Comparison of ENCODE assay signal across 8 mouse cellular contexts in the genomic region with DNA sequence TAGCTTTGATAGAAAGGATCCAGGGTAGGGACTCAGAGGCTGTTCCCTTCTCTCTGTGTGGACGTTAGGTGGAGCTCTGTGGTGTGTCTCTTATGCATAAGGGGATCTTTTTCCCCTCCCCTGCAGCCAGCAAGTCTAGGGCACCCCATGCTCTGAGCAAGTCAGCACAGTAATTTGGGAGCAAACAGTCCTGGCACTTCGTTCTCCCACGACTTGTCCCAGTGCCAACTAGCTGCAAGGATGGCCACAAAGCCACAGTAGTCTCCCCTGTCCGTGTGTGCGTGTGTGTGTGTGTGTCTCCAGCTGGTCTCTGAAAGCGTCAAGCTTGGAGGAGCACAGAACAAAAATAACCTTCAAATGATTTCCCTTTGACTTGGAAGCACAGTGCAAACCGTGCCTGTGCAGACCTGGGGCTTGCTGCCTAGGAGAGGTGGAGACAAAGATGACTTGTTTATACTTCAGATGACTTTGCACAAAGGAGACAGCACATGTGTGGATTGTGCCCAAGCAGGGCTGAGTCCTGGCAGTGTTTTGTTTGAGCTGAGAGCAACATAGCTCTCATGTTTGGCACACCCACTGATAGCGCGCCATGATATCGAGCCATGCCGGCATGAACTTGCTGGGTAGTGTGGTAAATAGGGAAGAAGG. TPM values are rescaled to one million over a fixed set of nuclear protein-coding genes. Genes with fewer than 3 reads are reported as not detected.
DNase-seq lines count a peak whose midpoint lies in the region; ATAC-seq lines count a peak whose summit lies in the region.

No protein-coding gene starts in this region.

- intact Hi-C loops in heart, postnatal 14 days (cut with DNase I): no loop called here

- ATAC-seq in erythroblast, adult 5-6 weeks (replicated peaks; ENCODE audit: low FRiP score, poor library complexity, severe bottlenecking): 0 out of 2 replicates have a peak, but pooled peaks have one; percentile 15

- DNase-seq in right cerebral cortex, adult 18-20 months: peak; percentile 53
- no peak for DNase-seq in right cerebral cortex, postnatal 25 days
- DNase-seq in heart, postnatal 14 days: peak; percentile 51 to 63
- peak; percentile 68 to 79 for DNase-seq in kidney, postnatal 4 days
- DNase-seq in lung, postnatal 36 days: peak; percentile 16
- DNase-seq in telencephalon, adult 2 months (ENCODE audit: low read depth, low spot score): peak; percentile 27
- DNase-seq in yolk sac, embryonic 10.5 days (ENCODE audit: low spot score): no peak

RNA-seq across cellular contexts. Expression of gene Slc13a4, which starts 19.7 kb away (rescaled TPM):
- not detected in 2 replicates for total RNA-seq in erythroblast, adult 5-6 weeks (2015; ENCODE audit: low replicate concordance)
- total RNA-seq in erythroblast, adult 5-6 weeks (2017; ENCODE audit: low replicate concordance): not detected in 2 replicates
- under 1 TPM; 0.17 to 0.33 TPM for total RNA-seq in heart, postnatal 14 days (2021)

RNA-seq across cellular contexts. Expression of gene Fam180a, which starts 37.7 kb away (rescaled TPM):
- total RNA-seq in erythroblast, adult 5-6 weeks (2015; ENCODE audit: low replicate concordance): not detected in 2 replicates
- not detected in 2 replicates for total RNA-seq in erythroblast, adult 5-6 weeks (2017; ENCODE audit: low replicate concordance)
- total RNA-seq in heart, postnatal 14 days (2021): 1 to 10 TPM; 1.5 to 2.2 TPM

Comparison
In these comparisons a context has a peak if more than half of its experiments do, and no peak if none do; other contexts are left out.
1. DNase-seq: peak in right cerebral cortex, adult 18-20 months (single experiment), heart, postnatal 14 days (2 of 2), kidney, postnatal 4 days (2 of 2), lung, postnatal 36 days (single experiment) and telencephalon, adult 2 months (single experiment); none in right cerebral cortex, postnatal 25 days (single experiment) and yolk sac, embryonic 10.5 days (single experiment).